Mouse (Mus musculus): ENCODE results near the gene Nme7.

Gene Nme7

GRCm38 (mm10) chr1:164384354-164384753 is 80.4 kb downstream of the Nme7 start:
- DNase-seq (ENCODE audit: low read depth) = no peak

GRCm38 (mm10) chr1:164384972-164385371 is 81.1 kb downstream of the Nme7 start:
- no peak for DNase-seq (ENCODE audit: low read depth)

- no peak for DNase-seq (ENCODE audit: low read depth)
Observed at GRCm38 (mm10) chr1:164389743-164390142, 85.8 kb downstream of the Nme7 start.

DNA sequence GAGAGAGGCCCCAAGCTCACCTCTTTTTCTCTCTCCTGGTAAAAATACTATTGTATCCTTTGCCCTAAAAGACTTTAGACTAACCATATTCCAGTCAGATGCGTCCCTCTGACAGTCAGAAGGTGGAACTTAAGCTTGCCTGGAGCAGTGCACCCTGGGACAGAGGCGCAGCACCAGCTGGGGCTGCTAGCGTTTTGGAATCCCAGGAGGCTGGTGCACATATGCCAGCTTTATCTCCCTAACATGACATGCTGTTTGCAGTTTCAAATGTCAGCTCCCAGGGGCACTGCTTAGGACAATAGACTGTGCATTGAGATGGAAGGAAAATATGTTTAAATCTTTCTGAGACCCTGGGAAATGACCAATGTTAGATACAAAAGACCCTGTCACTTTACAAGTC is 88.3 kb downstream of the Nme7 start:
- DNase-seq (ENCODE audit: low read depth) = no peak

- no peak for DNase-seq (ENCODE audit: low read depth)
Observed at GRCm38 (mm10) chr1:164395131-164395780, 91.3 kb downstream of the Nme7 start.

DNA sequence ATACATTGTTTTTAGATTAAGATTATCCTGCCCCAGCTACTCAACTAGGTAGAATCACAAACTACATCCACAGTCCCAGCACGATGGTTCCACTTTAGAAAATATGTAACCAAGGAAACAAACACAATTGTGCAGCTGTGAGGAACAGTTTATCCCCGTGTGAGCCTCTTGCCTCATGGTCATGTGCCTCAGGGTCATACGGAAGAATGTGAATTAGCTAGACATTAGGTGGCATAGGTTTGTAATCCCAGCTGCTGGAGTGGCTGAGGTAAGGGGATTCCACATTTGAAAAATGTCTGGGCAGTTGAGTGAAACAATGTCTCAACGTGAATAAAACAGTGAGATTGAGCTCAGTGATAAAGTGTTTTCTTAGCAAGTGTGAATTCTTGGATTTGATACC is 93.8 kb downstream of the Nme7 start:
- no peak for DNase-seq (ENCODE audit: low read depth)

- no peak for DNase-seq (ENCODE audit: low read depth)
Observed at GRCm38 (mm10) chr1:164399578-164399977, 95.7 kb downstream of the Nme7 start.

- DNase-seq (ENCODE audit: low read depth) = no peak
Observed at GRCm38 (mm10) chr1:164405385-164405802, 101.5 kb downstream of the Nme7 start.

DNA sequence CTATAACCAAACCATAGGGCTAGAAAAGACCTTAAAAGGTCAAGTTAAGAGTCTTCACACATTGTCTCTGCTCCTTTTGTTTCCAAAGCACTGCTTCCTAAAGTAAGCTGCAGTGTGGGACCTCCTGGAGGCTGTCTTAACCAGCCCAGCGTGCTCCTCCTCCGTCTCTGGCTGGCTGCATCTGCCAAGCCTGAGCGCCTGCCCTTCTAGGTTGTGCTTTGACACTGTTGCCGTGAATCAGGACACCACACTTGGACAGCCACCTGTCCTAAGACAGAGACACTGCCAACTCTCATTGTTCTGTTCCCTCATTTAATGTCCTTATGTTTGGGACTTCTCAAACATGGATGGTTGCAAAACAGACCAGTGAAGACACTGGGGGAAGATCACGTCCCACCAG is 102.6 kb downstream of the Nme7 start:
- DNase-seq (ENCODE audit: low read depth) = no peak

DNA sequence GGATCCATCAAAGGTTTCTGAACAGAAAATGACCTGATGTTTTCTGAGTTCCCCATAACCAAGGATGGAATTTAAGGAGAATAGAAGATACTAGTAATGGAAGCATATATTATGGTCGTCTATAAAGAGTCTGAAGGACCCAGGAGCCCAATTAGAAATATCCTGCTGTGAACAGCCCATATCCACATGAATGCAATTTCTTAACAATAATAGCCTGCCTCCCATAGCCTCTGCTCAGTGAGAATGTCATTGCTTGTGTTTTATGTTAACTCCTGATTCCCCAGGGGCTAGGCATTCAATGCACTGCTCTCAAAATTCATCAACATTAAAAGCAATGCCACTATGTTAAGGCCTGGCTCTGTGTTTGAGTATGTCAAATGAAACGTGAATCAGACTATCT is 104.7 kb downstream of the Nme7 start:
- no peak for DNase-seq (ENCODE audit: low read depth)

- DNase-seq (ENCODE audit: low read depth) = no peak
Observed at GRCm38 (mm10) chr1:164411306-164411705, 107.4 kb downstream of the Nme7 start.

DNA sequence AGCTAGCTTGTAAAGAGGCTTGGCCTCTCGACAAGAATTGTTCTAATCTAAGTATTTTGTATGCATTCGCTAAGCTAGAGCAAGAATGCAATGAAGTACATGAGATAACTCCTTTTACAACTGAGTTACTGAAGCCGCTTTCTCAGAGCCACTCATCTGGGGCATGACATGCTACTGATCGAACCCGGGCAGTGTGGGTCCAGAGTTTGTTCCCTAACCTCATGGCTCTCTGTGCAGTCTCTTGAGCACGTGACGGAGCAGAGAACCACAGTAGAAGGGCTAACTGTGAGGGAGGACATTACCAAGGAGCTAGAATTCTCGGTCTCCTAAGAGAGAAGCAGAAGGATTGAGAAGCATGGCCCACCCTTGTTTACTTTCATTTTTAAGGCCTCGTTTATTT is 109.0 kb downstream of the Nme7 start:
- no peak for DNase-seq (ENCODE audit: low read depth)

- DNase-seq (ENCODE audit: low read depth) = no peak
Observed at GRCm38 (mm10) chr1:164413608-164414007, 109.7 kb downstream of the Nme7 start.

DNA sequence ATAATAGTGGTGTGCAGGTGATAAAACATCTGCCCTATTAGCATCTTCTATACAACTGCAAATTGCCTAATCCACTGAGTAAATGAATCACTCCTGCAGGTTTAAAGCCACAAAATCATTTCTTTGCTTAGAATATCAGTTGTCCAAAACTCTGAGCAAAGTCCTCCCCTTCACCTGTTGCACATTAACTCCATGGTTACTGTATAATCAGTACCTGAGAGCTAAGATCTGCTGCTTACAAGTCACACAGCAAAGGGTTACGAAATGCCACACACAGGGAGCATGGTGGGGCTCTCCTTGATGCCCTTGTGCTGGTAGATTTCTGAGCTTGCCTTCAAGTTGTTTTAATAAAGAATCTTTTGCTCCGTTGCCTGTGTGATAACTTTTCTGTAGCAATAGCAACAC is 111.4 kb downstream of the Nme7 start:
- no peak for DNase-seq (ENCODE audit: low read depth)

- DNase-seq (ENCODE audit: low read depth) = no peak
Observed at GRCm38 (mm10) chr1:164416692-164417394, 112.9 kb downstream of the Nme7 start.

- DNase-seq (ENCODE audit: low read depth) = no peak
Observed at GRCm38 (mm10) chr1:164417604-164418003, 113.7 kb downstream of the Nme7 start.

- DNase-seq (ENCODE audit: low read depth) = no peak
Observed at GRCm38 (mm10) chr1:164418320-164418719, 114.4 kb downstream of the Nme7 start.

GRCm38 (mm10) chr1:164419401-164419800 is 115.5 kb downstream of the Nme7 start:
- no peak for DNase-seq (ENCODE audit: low read depth)

DNA sequence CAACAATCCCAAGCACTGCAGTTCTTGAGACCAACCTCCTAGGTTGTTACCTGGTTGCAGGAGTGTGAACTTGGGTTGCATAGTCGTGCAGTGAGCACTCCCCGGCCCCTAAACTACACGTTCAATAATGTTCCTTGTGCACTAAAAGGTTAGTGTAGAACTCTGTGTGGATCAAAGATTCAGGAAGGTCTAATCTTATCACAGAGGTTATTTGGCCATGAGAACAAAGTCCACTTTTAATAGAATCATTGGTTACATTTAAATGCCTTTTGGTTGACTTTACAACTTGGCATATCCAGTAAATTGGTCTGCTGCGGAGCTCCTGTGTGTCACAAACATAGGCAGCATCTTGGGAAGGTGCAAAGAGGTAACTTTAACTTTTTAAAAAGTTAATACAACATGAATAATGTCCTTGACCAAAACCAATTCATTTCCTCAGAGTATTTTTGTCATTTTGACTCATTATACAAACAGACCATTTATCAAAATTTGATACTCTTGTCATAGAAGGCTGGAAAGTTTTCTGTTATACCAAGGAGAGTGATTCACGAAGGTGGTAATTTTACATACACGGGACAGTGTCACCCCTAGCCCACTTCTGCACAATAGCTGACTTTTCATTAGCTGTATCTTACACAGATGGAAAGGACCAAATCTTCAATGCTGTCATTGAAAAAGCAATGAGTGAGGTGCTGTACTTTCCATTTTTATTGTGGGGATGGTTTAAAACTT is 116.9 kb downstream of the Nme7 start:
- DNase-seq (ENCODE audit: low read depth) = no peak

- no peak for DNase-seq (ENCODE audit: low read depth)
Observed at GRCm38 (mm10) chr1:164426227-164426626, 122.3 kb downstream of the Nme7 start.

- DNase-seq (ENCODE audit: low read depth) = no peak
Observed at GRCm38 (mm10) chr1:164427777-164428176, 123.9 kb downstream of the Nme7 start.

- no peak for DNase-seq (ENCODE audit: low read depth)
Observed at GRCm38 (mm10) chr1:164428644-164429043, 124.7 kb downstream of the Nme7 start.

DNA sequence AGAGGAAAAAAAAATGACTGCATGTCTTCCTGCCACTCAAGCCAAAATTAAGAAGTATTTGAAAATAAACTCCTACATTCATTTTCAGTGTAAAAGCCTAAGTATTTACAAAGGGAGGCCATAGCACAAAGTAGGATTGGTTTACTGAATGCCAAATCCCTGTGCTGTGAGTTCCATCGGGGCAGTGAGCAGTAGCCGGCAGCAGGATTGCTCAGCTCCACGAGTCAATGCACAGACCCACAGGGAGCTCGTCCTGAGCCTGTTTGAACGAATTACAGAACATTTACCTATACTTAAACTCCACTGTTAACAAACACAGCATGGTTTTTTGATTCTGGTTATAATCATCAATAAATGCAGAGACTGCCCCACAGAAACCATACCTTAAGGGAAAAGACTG is 128.7 kb downstream of the Nme7 start:
- no peak for DNase-seq (ENCODE audit: low read depth)
